Mouse (Mus musculus): ENCODE data around the gene Epha8.

Epha8 gene

DNA sequence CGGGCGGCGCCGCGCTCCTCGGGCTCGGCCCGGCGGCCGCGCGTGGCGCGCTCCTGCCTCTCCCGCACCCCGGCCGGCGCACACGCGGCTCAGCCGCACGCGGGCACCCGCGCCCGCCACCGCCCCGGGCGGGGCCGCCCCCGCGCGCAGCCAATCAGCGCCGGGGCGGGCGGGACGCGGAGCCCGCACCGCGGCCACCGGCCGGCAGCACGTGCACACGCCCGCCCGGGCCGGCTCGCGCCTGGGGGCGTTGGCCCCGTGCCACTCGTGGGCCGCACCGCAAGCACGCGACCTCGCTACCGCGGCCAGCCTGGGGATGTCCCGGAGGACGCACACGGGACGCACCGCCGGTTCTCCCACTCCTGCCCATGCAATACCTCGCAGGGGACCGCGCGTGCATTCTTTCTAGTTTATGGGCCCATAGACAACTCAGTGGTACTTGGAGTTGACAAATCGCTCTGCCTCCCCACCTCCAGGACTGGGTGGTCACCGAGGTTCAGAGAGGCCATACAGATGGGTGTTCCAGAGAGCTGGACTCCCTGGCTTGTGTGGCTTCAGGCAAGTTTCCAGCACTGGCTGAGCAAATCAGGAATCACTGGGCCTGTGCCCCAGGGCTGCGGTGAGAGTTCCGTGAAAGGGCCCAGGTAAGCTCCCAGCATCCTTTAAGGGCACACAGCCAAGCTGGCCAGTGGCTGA is at the start of gene Epha8:
TSS of gene Epha8 (minus strand) at position 66 of the 696 bp plus-strand sequence.
- no peak for DNase-seq (ENCODE audit: low spot score in 2 of 2)

DNA sequence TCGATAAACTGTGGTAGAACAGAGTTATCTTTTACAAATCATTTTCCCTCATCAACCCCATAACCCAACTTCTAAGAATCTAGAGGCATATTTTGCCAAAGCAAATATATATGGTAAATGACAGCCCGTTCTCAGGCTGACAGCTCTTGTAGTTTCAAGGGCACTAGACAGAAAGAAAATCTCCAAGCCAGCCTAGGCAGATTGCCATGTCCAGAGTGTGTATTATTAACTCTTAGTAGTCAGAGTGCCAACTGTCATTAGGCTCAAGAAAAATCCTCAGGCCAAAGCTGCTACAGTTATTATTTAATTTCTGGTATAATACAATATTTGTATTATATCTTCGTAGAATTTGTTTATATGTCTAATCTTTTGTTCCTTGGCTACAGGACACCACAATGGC is 45.2 kb upstream of the Epha8 start:
- DNase-seq (ENCODE audit: low spot score in 2 of 2) = no peak

DNA sequence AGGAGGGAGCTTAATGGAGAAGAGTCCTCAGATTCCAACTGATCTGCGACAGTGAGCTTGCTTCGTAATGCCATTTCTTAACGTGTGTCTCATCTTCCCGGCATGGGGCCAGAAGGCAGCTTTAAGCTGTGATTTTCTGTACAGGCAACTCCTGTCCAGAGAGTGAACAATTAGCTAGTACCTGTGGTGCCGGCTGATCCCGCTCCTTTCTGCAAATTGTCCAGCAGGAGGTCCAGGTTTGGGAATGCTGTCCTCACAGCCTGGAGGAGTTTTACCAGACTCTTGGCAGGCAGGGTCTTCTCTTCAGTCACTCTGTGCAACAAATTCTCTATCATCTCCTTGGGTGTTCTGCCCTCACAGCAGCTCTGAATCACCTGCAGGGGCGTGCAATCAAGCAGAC is 44.4 kb upstream of the Epha8 start:
- no peak for DNase-seq (ENCODE audit: low spot score in 2 of 2)

DNA sequence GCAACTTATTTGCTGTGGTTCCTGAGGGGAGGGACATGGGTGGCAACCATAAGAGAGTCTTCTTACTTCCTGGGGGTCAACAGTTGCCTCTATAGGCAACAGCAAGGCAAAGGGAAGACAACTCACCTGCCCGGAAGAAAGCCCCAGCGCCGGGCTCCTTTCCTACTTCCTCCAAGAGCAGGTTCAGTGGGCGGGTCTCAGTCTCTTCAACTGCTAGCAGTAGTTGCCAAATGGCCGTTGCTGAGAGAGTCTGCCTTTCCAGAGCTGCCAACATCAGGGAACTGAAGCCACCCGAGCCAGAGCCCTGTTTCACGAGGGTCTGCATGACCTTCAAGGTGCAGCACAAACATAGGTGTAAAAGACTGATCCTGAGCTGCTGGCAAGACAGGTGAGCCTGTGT is 41.8 kb upstream of the Epha8 start:
- no peak for DNase-seq (ENCODE audit: low spot score in 2 of 2)

DNA sequence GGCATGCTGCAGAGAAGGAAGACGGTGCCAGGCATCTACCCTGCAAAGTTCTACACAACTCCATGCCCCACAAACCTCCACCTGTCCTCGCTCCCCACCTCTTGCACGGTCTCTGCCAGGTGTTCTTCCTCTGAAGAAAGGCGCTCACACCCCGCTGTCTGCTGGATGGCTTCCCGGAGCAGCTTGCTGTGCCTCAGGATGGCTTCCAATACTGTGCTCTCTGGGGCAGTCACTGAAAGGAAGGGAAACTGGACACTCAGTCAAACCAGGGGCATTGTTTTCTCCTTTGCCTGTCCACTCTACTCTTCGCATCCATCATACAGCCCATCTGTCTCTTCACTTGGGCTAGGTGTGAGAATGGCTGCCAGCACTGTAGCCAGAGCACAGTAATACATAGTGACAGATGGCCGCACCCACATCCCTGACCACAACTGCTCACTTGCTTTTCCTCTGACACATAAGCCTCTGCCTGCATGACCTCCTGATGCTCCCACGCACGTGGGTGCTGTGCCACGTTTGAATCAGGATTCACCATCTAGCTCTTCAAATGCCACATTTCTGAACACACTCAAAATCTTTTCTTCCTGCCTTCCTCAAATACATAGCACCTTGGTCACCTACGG is 41.2 kb upstream of the Epha8 start:
- DNase-seq (ENCODE audit: low spot score in 2 of 2) = no peak

DNA sequence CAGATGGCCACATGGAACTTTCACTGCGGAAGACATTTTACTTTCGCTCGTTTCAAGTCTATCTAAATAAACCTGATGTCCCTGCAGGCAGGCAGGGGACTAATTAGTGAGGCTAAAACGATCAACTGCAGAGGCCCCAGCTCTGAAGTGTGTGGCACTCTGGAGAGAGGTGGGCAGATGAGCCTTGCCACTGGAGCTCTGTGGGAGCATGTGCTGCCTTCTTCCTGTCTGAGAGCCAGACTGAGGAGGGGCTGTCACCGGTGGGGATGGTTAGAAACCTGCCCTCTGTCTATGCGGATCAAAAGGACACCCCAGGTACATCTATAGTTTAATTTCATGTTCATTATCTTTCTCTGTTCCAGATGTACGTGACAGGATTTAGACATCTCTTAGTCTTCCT is 40.3 kb upstream of the Epha8 start:
- DNase-seq (ENCODE audit: low spot score in 2 of 2) = no peak

DNA sequence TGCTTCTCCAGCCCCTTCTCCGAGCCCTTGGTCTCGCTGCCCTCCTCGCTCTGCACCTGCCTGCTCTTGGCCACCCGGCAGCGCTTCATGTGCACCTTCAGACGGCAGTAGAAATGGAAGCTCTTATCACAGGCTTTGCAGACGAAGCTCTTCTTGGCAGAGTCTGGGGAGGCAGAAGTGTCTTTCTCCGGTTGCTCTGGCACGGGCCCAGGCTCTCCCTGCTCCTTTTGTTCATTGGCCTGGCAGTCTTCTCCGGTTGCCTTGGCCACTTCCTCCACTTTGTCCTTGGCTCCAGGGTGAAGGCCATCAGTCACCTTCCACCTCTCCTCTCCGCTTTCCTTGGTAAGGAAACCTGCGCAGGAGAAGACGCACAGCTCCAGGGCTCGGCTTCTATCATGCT is 38.7 kb upstream of the Epha8 start:
- DNase-seq (ENCODE audit: low spot score in 2 of 2) = no peak

DNA sequence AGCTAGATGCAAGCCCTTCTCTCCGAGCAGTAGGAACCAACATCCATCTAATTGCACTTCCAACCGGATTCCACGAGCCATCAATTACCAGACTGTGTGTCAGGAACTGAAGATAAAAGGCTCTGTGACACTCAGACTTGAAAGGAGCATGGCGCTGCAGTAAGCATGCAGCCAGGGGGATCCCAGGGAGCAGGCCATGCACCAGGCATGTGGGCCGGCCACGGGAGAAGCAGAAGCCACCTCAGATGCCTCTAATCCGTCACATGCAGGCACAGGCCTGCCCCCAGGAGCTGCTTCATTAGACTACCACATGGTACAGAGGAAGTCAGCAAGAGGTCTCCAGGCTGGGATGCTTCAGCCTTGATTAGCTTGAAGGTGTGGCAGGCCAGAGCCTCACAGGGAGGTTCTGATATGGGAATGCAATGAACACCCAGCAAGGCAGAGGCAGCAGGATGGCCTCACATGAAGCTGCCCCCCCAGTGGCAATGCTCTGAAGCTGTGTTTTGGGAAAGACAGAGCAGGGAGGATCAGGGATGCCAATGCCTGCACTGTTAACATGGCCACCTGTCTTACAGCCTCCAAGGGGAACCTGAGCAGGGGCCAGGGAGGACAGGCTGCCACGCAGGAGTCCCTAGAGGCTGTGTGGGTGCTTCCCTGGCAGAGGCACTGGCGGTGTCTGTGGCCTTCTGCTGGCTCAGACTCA is 25.5 kb upstream of the Epha8 start:
- no peak for DNase-seq (ENCODE audit: low spot score in 2 of 2)

DNA sequence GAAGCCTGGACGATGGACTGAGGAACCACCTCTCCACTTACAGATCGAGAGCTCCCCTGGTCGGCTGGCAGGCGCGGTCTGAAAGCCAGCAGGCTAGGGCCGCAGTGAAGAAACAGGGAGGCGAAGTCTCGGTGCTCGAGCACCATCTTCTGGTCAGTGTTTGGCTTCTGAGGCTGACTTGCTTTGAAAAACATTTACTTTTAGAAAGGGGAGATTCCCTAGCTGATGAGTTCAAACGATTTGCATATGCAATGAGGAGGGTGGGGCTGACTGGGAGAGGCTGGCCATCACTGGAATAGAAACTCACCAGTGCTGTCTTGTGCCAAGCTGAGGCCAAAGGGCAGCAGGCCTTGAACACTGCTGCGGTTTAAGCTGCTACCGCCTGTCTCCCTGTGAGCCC is 24.7 kb upstream of the Epha8 start:
- DNase-seq (ENCODE audit: low spot score in 2 of 2) = no peak

DNA sequence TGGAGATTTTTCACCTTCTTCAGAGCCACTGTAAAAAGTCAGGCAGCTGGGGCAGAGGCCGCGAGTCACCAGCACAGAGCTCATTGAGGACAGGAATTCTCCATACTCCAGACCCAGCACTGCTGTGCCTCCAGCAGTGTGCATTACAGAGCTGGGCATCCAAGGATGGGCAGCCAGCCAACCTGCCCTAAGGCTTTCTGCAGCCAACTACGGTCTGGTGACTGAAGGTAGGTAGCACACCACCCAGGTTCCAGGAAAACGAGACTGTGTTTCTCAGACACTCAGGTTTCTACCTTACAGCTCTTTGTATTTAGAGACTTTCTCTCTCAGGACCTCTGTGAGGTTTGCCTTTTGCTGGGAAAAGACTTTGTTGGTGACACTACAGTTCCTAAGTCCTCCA is 24.3 kb upstream of the Epha8 start:
- no peak for DNase-seq (ENCODE audit: low spot score in 2 of 2)

DNA sequence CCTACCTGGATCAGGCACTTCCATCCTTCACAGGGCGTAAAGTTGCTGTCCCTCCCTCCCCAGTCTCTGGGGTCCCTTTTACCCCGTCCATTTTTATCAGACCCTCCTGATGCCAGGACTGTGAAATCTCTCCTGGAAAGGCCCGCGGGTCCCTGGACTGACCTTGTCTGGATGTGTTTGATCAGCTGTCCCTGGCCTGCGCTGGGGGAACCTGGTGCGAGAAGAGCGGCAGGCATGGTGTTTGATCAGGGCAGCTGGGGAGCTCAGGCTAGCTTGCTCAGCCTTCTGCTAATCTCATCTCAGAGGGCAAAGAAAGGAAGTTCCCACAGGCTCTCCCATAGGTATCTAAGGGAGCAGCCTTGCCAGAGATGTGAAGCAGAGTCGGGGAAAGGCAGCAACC is 20.6 kb upstream of the Epha8 start:
- DNase-seq (ENCODE audit: low spot score in 2 of 2) = no peak

DNA sequence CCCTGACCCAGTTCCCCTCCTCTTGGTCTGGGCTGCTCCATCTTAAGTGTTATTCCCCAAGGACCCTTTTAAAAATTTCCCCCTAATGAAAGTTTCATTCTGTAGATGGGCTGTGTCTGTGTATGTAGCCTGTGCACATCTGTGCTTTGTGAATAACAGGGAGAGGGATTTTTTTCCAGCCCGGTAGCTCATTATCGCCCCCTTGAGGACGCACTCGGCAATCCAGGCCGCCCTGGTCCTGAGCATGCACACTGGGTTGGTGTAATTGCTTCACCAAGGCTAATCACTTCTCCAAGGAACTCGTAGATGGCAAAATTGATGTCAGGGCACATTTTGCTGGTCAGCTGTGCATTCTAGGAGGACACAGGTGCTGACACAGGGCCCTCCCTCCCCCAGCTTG is 14.3 kb upstream of the Epha8 start:
- peak in 1 of 2 experiments; percentile 80 for DNase-seq (ENCODE audit: low spot score in 2 of 2)

DNA sequence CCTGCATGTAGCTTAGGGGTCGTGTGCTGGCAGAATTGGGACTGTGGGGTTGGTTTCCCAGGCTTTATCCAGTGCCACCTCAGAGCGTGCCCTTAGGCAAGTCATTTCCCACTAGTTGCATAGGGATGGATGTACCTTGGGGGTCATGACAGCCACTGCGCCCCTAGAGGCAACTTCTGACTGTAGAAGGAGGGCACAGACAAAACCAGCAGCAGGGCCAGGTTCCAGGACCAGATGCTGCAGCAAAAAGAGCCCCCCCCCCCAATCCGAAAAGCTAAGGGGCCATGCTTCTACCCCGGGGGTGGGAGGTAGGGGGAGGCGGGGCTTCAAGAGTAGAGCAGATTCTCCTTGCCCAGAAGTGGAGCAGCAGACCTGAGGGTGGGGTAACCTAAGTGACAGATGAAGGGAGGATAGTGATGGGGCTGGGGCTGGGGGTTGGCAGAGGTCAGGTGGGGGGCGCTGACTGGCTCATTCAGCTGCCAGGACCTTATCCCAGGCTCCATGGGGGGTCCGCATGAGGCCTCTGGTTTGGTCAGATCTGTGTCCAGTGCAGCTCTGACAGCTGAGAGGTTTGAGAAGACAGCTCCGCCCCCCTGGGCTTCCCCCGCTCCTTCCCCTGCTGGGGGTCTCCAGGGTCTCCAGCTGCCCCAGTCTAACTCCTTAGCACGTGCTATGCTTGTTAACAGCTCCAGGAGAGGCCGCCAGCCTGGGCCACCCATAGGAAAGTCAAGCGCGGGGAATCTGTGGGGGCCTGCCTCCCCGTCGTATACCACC is 13.1 kb upstream of the Epha8 start:
- DNase-seq (ENCODE audit: low spot score in 2 of 2) = no peak

DNA sequence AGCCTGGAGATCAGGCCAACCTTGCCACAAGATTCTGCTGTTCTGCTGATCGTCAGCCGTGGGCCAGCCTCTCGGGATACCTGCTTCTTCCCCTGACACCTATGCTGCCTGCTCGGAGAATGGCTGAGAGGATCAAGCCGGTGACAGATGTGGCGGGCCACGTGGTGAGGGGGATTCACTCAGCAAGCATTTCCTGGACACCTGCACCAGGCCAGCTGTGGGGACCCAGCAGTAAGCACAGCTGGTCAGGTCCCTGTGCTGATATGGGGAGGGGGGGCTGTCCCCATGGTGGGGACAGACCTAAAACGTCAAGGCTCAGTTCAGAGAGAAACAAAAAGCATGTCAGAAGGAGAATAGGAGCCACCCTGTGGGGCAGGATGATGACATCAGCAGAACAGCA is 12.5 kb upstream of the Epha8 start:
- no peak for DNase-seq (ENCODE audit: low spot score in 2 of 2)

DNA sequence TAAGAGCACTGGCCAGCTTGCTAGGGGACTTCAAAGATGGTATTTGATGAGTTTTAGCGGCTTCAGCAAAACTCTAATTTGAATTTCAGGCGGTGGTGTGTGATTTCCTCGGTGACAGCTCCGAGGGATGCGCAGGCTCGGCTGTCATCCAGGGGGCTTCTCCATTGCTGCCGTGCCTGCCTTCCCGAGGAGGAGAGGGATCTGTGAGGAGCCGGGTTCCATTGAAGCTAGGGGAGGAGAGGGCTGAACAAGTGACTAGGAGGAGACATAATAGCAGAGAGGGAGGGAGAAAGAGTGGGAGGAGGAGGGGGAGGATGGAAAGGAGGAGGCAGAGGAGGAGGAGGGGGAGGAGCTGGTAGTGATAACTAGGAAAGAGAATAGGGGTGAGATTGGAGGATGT is 10.9 kb upstream of the Epha8 start:
- DNase-seq (ENCODE audit: low spot score in 2 of 2) = no peak

DNA sequence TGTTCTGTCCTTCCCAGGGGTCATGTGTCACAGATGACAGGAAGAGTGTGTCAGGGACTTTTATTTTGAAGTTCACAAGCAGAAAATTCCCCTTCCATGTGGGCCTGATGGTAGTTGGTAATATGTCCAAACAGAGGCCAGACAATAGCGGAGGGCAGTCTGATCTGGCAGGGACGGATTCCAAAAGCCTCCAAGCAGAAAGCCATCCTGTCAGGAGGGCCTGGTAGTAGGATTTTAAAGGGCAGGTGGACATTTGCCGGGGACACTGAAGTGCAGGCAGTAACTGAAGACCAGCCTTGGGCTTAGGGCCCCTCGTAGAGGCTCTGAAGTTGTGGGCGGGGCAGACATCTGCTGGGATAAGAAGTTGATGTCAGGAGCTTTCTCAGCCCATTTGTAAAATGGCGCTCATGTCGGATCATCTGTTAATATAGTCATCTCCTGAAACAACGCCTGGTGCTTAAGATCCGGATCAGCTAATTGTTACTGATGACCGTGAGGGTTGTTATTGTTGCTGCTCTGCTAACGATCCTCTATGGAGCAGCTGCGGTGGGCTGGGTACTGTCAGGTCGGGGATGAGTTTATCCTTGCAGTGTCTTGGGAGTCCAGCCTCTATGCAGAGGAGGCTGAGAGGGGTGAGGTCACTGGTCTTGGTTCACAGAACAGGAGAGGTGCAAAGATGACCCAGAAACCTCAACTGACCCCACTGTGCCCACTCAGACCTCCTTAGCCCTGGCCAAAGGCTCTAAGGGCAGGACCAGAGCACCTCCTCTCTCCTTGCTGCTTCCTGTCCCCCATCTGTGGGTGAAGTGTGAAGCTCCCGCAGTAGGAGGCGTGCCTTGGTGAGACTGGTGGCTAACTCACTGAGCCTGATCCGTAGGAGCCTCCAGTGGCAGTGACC is 10.1 kb upstream of the Epha8 start:
- no peak for DNase-seq (ENCODE audit: low spot score in 2 of 2)

DNA sequence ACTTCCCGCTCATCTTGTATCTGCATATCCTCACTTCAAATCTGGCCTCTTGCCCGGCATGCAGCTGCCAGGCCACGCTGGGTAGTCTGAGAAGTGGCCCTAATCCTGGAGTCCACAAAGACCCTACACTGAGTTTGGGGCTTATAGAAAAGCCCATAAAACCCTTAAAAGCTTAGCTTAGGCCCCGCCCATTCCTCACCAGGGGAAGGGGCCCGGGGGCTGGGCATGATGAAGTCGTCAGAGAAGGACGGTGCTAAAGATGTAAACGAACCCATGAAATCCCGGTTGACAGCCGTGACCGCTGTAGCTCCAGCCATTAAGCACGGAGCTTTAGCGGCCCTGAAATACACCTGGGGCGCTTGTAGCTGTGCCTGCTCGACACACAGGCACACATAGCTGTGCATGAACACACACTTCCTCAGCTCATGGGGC is 8.4 kb upstream of the Epha8 start:
- no peak for DNase-seq (ENCODE audit: low spot score in 2 of 2)

DNA sequence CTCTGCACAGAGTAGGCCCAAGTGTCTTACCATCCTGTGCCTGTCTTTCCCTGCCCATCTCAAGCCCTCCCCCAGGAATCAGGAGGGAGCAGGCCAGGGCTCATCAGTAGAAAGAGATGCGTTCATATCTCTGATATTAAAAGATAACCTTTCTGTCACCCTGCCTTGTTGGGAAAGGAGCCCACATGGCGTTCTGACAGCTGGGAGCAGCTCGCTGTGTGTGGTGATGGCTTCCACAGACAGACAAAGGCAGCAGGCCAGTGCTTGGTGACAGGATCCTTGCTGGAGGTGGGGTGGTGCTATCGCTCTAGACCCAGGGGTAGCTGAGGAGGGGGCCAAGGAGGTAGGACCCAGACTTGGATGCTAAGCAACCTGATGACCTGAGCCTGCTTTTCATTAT is 5.8 kb upstream of the Epha8 start:
- no peak for DNase-seq (ENCODE audit: low spot score in 2 of 2)

DNA sequence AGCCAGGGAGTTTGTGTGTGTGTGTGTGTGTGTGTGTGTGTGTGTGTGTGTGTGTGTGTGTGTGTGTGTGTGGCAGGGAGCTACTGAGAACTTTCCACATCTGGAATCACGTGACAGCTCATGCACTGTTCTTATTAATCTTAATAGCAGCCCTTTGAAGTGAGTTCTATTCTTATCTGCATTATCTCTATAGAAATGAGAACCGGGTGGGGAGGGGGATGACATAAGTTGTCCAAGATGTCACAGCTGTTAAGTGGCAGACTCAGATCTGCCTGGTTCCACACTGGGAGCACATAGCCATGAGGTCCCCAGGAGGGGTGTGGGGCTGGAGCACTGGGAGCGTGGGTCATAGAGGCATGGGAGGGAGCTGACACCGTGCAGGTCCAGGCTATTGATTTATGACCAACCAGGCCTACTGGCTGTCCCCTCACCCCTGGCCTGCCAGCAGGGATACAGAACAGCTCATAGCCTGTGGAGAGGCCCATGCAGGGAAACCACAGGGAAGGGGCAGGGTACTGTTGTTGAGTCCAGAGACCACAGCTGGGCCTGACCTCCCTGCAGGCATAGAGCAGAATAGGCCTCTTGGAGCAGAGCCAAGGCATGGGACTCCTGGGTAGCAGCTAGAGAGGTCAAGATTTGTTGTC is 5.1 kb upstream of the Epha8 start:
- no peak for DNase-seq (ENCODE audit: low spot score in 2 of 2)

DNA sequence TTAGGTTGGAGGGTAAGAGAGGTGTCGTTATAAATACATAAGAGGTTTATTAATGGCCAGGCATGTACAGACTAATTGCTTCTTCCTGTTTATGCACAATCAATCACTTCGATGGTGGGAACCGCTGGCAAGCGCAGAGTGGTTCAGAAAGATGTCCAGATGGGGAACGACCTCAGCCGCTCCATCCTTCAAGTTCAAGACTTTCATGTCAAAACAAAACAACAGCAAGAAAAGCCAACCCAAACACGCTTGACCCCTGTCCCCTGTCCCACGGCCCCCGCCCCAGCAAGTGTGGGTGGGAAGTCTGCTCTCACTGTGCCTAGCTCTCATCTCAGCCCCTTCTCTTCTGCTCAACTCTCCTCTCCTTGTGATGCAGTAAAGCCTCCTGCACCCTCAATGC is 4.0 kb upstream of the Epha8 start:
- DNase-seq (ENCODE audit: low spot score in 2 of 2) = no peak

DNA sequence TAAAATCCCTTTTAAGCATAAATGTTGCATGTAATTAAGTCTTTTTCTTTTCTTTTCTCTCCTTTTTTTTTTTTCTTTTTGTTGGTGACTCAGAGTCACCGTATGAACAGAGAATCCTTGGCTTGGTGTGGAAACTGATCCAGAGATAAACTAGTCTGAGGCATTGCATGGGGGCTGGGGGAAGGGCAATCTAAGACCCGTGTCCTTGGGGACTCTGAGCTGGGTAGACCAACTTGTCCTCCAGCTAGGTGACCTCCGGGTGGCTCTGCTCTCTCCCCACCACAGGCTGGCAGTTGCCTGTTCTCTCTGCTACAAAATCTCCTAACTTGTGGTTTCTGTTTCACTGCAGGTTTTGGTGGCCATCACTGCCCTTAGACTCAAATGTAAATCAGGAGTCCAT is 3.5 kb upstream of the Epha8 start:
- no peak for DNase-seq (ENCODE audit: low spot score in 2 of 2)
